Mouse (Mus musculus): ENCODE results near the gene Dapk2.

- no peak for TF ChIP-seq CTCF (IDR thresholded peaks at IDR 0.05; ENCODE audit: low read depth)
- TF ChIP-seq EP300 (IDR thresholded peaks at IDR 0.05; ENCODE audit: low read depth) = no peak
Observed at GRCm38 (mm10) chr9:66167222-66167621, 9.2 kb downstream of the Dapk2 start.
